Mouse (Mus musculus) myocyte (in vitro differentiated cells): ENCODE data around the gene Spata33. TPM values are rescaled to one million over a fixed set of nuclear protein-coding genes. Genes with fewer than 3 reads are reported as not detected.

ENCODE experiments used
- H3K27me3 ChIP-seq: one replicate; pipeline ENCODE4 v1.6.1; 2011; ENCODE audit not compliant: control insufficient read depth, insufficient read depth, insufficient read length
- H3K36me3 ChIP-seq: one replicate; pipeline ENCODE4 v1.6.1; 2011; ENCODE audit not compliant: control insufficient read depth, insufficient read depth
- H3K4me2 ChIP-seq: one replicate; pipeline ENCODE4 v1.6.1; 2011; ENCODE audit warnings: low read depth, control low read depth
- H3K4me3 ChIP-seq: one replicate; pipeline ENCODE4 v1.5.1; 2011; ENCODE audit warnings: mild to moderate bottlenecking, control low read depth, moderate library complexity
- H3K79me2 ChIP-seq: one replicate; pipeline ENCODE4 v1.6.1; 2011; ENCODE audit not compliant: control insufficient read depth, insufficient read depth
- H3ac ChIP-seq: one replicate; pipeline ENCODE4 v1.6.1; 2011; ENCODE audit not compliant: control insufficient read depth, insufficient read length
- CEBPB ChIP-seq: IDR thresholded peaks from 2 replicates; pipeline ENCODE4 v1.6.1; 2011; ENCODE audit warnings: mild to moderate bottlenecking, moderate library complexity; ENCODE audit not compliant: poor library complexity, insufficient read depth, severe bottlenecking
- E2F4 ChIP-seq: IDR thresholded peaks from one replicate; pipeline ENCODE4 v1.6.1; 2011; ENCODE audit warnings: mild to moderate bottlenecking, control low read depth, moderate library complexity; ENCODE audit not compliant: insufficient read depth
- MAX ChIP-seq: IDR thresholded peaks from one replicate; pipeline ENCODE4 v1.6.1; 2011; ENCODE audit warnings: low read depth, mild to moderate bottlenecking, control low read depth
- MYOD1 ChIP-seq, 3 experiments: IDR thresholded peaks; one replicate each; pipeline ENCODE4 v1.6.1; 2011; ENCODE audit warnings: control low read depth in 2 of 3, low read depth in 2 of 3, mild to moderate bottlenecking in 2 of 3, moderate library complexity in 1 of 3; ENCODE audit not compliant: insufficient read length in 2 of 3, control insufficient read depth in 1 of 3
- MYOG ChIP-seq, 3 experiments: IDR thresholded peaks; one replicate each; pipeline ENCODE4 v1.6.1; 2011; ENCODE audit warnings: control low read depth in 2 of 3, low read depth in 2 of 3, mild to moderate bottlenecking in 2 of 3; ENCODE audit not compliant: insufficient read length in 2 of 3, control insufficient read depth in 1 of 3, insufficient read depth in 1 of 3
- POLR2A ChIP-seq: IDR thresholded peaks from one replicate; pipeline ENCODE4 v1.6.1; 2011; ENCODE audit warnings: low read depth, mild to moderate bottlenecking, control low read depth, moderate library complexity; ENCODE audit not compliant: insufficient read length
- POLR2AphosphoS2 ChIP-seq: IDR thresholded peaks from one replicate; pipeline ENCODE4 v1.6.1; 2011; ENCODE audit warnings: low read depth, control low read depth; ENCODE audit not compliant: insufficient read length
- REST ChIP-seq: IDR thresholded peaks from one replicate; pipeline ENCODE4 v1.6.1; 2011; ENCODE audit warnings: mild to moderate bottlenecking, control low read depth, moderate library complexity; ENCODE audit not compliant: insufficient read depth, insufficient read length
- SRF ChIP-seq: IDR thresholded peaks from one replicate; pipeline ENCODE4 v1.6.1; 2011; ENCODE audit warnings: low read depth; ENCODE audit not compliant: control insufficient read depth, insufficient read length
- TCF12 ChIP-seq: IDR thresholded peaks from one replicate; pipeline ENCODE4 v1.6.1; 2011; ENCODE audit warnings: mild to moderate bottlenecking, control low read depth; ENCODE audit not compliant: poor library complexity, insufficient read depth, severe bottlenecking
- TCF3 ChIP-seq: IDR thresholded peaks from one replicate; pipeline ENCODE4 v1.6.1; 2011; ENCODE audit warnings: low read depth, control low read depth; ENCODE audit not compliant: insufficient read length
- USF1 ChIP-seq: IDR thresholded peaks from one replicate; pipeline ENCODE4 v1.6.1; 2011; ENCODE audit warnings: low read depth, mild to moderate bottlenecking, control low read depth, moderate library complexity
- polyA plus RNA-seq: library from polyadenylated mRNA; unstranded; fragments of >200 nt; fragmentation: generic; extraction: Trizol; gene quantifications from one replicate; pipeline ENCODE4 v1.2.1, GENCODE M21; 2012; ENCODE audit warnings: missing spikeins

Gene Spata33
- polyA plus RNA-seq, 1 experiment, result 2.5 TPM

DNA sequence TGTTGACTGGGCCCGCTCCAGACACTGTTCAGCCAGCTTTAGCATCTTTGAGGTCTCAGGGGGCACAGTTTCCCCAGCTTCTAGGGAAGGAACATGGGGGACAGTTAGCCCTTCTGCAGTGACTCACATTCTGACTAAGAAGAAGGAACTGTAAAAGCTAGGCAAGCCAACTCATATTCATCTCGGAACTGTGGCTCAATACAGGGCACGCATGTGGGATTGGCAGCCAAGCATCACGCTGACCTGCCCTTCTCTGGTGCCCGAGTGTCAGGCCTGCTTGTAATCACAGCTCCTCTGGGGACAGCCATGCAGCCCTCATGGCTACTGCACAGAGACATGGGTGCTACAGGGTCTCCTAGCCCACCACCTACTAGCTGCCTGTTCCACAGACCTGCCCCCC lies 38.3 kb downstream of the Spata33 start:
- no peaks in the 10 kb centered on the region for H3K36me3 ChIP-seq
- TF ChIP-seq SRF, result no peak
- TF ChIP-seq MYOD1 (IDR thresholded peaks at IDR 0.05; ENCODE audit: control insufficient read depth in 1 of 3, insufficient read length in 2 of 3, low read depth in 2 of 3), result no peak
- H3K79me2 ChIP-seq, result peaks cover 22% of the 10 kb centered on the region

DNA sequence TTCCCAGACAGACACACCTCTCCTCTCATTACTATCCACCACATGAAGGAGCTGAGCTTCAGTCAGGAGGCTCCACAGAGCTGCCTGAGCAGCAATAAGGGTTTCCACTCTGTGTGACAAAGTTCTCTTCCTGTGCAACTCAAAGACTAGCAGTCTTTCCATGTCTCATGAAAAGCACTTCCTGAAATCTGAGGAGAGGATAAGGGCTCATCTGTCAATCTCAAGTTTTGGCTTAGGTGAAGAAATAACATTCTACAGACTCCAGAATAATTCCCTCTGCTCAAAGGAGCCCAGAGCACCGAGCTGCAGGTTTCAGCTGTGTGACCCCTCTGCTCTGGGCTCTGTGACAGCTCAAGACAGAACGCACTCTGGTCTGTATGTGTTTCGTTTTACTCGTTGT lies 40.3 kb downstream of the Spata33 start:
- Histone ChIP-seq H3ac (no peak overlapping the region), H3K27me3 (no peaks in the 10 kb centered on the region), H3K79me2 (peaks cover 23% of the 10 kb centered on the region), H3K4me2 (peak overlapping the region; percentile 76), H3K36me3 (no peaks in the 10 kb centered on the region), H3K4me3 (peak overlapping the region; percentile 58)
- TF ChIP-seq CEBPB, result no peak
- TF ChIP-seq TCF3, result no peak
- no peak for TF ChIP-seq E2F4
- no peak for TF ChIP-seq USF1
- no peak for TF ChIP-seq REST
- no peak for TF ChIP-seq POLR2A
- no peak for TF ChIP-seq MYOD1 (IDR thresholded peaks at IDR 0.05; ENCODE audit: control insufficient read depth in 1 of 3, insufficient read length in 2 of 3, low read depth in 2 of 3)
- TF ChIP-seq TCF12, result no peak
- no peak for TF ChIP-seq SRF
- no peak for TF ChIP-seq MYOG (IDR thresholded peaks at IDR 0.05; ENCODE audit: control insufficient read depth in 1 of 3, insufficient read depth in 1 of 3, insufficient read length in 2 of 3, low read depth in 2 of 3)
- no peak for TF ChIP-seq MAX
- TF ChIP-seq POLR2AphosphoS2, result no peak

More for the DNA sequence above, 38.3 kb downstream of the Spata33 start:
- no peak overlapping the region for H3ac ChIP-seq
- no peak overlapping the region for H3K4me3 ChIP-seq
- H3K4me2 ChIP-seq, result no peak overlapping the region
- H3K27me3 ChIP-seq, result no peaks in the 10 kb centered on the region

DNA sequence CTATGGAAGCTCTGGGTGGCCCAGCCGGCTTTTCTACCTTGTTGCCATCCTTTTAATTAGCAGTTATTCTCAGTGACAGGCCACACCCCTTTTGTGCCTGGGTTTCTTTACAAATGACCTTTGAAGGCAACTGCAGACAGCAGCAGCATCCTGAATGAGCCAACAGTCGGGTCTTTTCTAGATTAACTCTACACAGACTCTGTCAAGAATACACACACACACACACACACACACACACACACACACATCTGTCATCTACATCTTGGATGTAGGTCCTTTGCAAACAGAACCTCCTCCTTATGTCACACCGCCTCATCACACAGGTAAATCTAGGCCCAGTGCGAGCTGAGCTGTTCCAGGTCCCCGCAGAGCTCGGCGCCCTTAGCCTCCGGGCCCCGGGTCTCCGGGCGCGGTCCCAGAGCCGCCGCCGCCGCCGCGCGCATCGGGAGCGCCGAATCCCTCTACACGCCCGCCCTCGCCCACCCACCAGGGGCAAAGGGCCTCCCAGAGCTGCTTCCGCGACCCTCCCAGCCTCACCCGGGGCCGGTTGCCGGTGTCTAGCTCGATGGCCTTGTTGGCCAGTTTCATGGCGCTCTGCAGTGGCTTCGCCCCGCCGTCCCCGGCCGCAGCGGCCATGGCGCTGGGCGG lies 40.9 kb downstream of the Spata33 start:
- Histone ChIP-seq H3K4me3 (peak overlapping the region; percentile 58), H3K27me3 (no peaks in the 10 kb centered on the region), H3K36me3 (no peaks in the 10 kb centered on the region), H3K79me2 (peaks cover 23% of the 10 kb centered on the region), H3ac (peak overlapping the region; percentile 60), H3K4me2 (peak overlapping the region; percentile 76)
- no peak for TF ChIP-seq USF1
- TF ChIP-seq TCF12, result no peak
- peak; percentile 62 for TF ChIP-seq POLR2A
- no peak for TF ChIP-seq CEBPB
- TF ChIP-seq E2F4, result no peak
- no peak for TF ChIP-seq POLR2AphosphoS2
- no peak for TF ChIP-seq MAX
- no peak for TF ChIP-seq MYOG (IDR thresholded peaks at IDR 0.05; ENCODE audit: control insufficient read depth in 1 of 3, insufficient read depth in 1 of 3, insufficient read length in 2 of 3, low read depth in 2 of 3)

DNA sequence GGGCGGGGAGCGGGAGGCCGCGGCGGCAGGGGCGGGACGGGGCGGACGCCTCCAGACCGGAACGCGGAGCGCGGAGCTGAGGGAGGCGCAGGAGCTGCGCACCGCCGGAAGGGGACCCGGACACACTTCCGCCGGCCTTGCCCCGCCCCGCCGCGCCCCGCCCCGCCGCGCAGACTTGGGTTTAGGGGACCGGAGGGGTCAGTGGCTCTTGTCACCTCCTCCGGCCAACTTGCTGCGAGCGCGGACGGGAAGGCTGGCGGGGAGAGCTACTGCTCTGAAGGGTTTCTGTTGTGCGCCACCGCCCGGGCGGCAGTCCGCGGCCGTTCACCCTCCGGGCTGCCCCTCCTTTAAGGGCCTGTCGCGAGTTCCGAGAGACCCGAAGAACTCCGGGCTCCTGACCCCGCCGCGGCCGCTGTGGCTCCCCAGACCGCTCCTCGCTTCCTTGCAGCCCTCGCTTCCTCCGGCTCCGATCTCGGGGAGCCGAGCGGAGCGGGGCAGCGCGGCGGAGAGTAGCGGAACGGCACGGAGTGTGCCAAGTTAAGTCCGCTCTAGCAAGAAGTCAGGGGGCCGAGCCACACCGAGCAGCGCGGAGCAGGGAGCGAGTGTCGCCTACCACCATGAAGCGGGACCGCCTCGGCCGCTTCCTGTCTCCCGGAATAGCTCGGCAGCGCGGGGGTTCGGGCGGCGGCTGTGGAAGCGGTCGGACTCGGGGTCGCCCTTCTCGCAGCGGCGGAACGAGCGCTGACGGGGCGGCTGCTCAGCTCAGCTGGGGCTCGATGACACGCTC lies 41.7 kb downstream of the Spata33 start, which contains the start of the genes Zfp276 and Vps9d1:
Gene Zfp276, plus strand, starts transcription at position 97 of the 787 bp plus-strand sequence.
Gene Vps9d1, minus strand, starts transcription at position 250 of the 787 bp plus-strand sequence.
- peak within 1 kb of the TSS; percentile 77 for H3K4me2 ChIP-seq
- TF ChIP-seq MYOD1 (IDR thresholded peaks at IDR 0.05; ENCODE audit: control insufficient read depth in 1 of 3, insufficient read length in 2 of 3, low read depth in 2 of 3), result peak in 1 of 3 experiments; percentile 40
- peak in 2 of 3 experiments; percentile 48 to 49 for TF ChIP-seq MYOG (IDR thresholded peaks at IDR 0.05; ENCODE audit: control insufficient read depth in 1 of 3, insufficient read depth in 1 of 3, insufficient read length in 2 of 3, low read depth in 2 of 3)
- no peak for TF ChIP-seq USF1
- no peak for TF ChIP-seq SRF
- TF ChIP-seq E2F4, result no peak
- no peak for TF ChIP-seq MAX
- TF ChIP-seq POLR2AphosphoS2, result peak; percentile 58
- TF ChIP-seq POLR2A, result peak; percentile 71
- peak; percentile 8 for TF ChIP-seq REST
- TF ChIP-seq TCF12, result no peak

DNA sequence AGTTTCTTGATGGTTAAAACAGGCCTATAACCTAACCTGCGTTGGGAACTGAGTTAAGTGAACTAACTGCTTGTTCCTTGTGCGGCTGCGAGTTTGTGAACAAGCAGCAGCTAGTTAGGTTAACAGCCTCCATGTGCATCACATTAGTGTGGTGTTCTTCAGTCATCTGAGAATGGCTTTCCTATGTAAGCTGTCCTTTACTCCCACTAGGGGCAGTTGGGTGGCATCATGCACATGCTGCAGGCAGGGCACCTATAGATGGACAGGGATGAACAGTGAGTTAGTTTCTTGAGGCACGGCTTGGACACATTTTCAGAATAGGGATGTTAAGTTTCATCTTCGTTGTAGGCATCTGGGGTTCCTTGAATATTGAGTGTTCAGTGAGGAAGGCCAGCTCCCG lies 42.5 kb downstream of the Spata33 start:
- H3K4me2 ChIP-seq, result peak overlapping the region; percentile 77
- H3ac ChIP-seq, result peak overlapping the region; percentile 60
- H3K36me3 ChIP-seq, result peaks cover 9% of the 10 kb centered on the region
- H3K27me3 ChIP-seq, result no peaks in the 10 kb centered on the region
- peaks cover 23% of the 10 kb centered on the region for H3K79me2 ChIP-seq
- no peak for TF ChIP-seq MAX
- TF ChIP-seq SRF, result no peak
- no peak for TF ChIP-seq MYOD1 (IDR thresholded peaks at IDR 0.05; ENCODE audit: control insufficient read depth in 1 of 3, insufficient read length in 2 of 3, low read depth in 2 of 3)
- no peak for TF ChIP-seq TCF3
- TF ChIP-seq POLR2A, result no peak
- TF ChIP-seq POLR2AphosphoS2, result no peak
- TF ChIP-seq REST, result no peak
- no peak for TF ChIP-seq CEBPB
- no peak for TF ChIP-seq USF1
- no peak for TF ChIP-seq TCF12
- TF ChIP-seq E2F4, result no peak
- TF ChIP-seq MYOG (IDR thresholded peaks at IDR 0.05; ENCODE audit: control insufficient read depth in 1 of 3, insufficient read depth in 1 of 3, insufficient read length in 2 of 3, low read depth in 2 of 3), result no peak
- peak overlapping the region; percentile 58 for H3K4me3 ChIP-seq

More for the DNA sequence above, 41.7 kb downstream of the Spata33 start, which contains the start of the genes Zfp276 and Vps9d1:
- Histone ChIP-seq H3K4me3 (peak within 1 kb of the TSS; percentile 58), H3K79me2 (peaks cover 23% of the 10 kb centered on the region), H3K36me3 (peaks cover 3% of the 10 kb centered on the region), H3K27me3 (no peaks in the 10 kb centered on the region), H3ac (peak within 1 kb of the TSS; percentile 60)
